Mouse (Mus musculus): ENCODE data around the gene Exoc6b. TPM values are rescaled to one million over a fixed set of nuclear protein-coding genes. Genes with fewer than 3 reads are reported as not detected.

Gene Exoc6b
- total RNA-seq, 1 experiment, result 19.8 TPM

DNA sequence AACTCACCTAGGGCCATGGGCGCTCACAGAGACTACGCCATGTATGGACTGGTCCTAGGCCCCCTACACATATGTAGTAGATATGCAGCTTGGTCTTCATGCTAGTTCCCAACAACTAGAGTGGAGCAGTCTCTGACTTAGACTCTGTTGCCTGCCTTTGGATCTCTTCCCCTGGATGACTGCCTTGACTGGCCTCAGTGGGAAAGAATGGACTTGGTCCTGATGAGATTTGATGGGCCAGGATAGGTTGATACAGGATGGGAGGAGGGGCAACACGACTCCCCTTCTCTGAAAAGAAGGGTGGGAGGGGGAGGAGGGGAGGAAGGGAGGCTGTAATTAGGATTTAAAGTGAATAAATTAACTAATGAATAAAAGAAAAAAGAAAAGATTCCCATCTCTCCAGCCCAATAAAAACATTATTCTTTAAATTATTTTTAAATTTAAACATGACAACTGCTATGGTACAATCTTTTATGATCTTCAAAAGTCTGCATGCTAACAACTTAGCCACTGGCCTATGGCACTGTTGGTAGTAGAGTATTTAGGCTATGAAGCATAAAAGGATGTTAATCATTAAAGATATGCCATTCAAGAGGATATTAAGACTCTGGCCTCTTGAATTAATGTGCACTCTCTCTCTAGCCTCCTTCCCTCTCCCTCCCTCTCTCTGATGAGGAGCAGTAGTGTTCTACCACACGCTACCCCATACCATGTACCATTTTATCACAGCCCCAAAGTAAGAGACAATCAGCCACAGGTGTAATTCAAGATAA, 170.1 kb downstream of the Exoc6b start:
- no peak for TF ChIP-seq ZNF384 (IDR thresholded peaks at IDR 0.05; ENCODE audit: low read depth, low read length)
- Histone ChIP-seq H3K36me3 (ENCODE audit: control insufficient read depth, insufficient read depth, low read length, poor library complexity, severe bottlenecking) (no peaks in the 10 kb centered on the region), H3K9ac (ENCODE audit: insufficient read depth, low read depth, low read length, poor library complexity, severe bottlenecking) (no peak overlapping the region), H3K9me3 (ENCODE audit: control insufficient read depth, insufficient read depth, low read depth, low read length) (no peaks in the 10 kb centered on the region), H3K4me1 (ENCODE audit: control insufficient read depth in 2 of 2, insufficient read depth in 2 of 2, low read length in 2 of 2, poor library complexity in 1 of 2) (no peaks in the 10 kb centered on the region), H3K4me3 (ENCODE audit: insufficient read depth in 1 of 2, low read depth in 1 of 2, low read length in 2 of 2, poor library complexity in 1 of 2, severe bottlenecking in 1 of 2) (no peak overlapping the region), H3K27ac (ENCODE audit: insufficient read depth, low read depth, low read length, poor library complexity, severe bottlenecking) (no peak overlapping the region)
- DNase-seq (ENCODE audit: low read depth, low spot score), result no peak
- in situ Hi-C loops (cut with MboI; ENCODE audit: low sequenced_read_pairs in 2 of 2, unreplicated experiment in 2 of 2), result no loop called here

DNA sequence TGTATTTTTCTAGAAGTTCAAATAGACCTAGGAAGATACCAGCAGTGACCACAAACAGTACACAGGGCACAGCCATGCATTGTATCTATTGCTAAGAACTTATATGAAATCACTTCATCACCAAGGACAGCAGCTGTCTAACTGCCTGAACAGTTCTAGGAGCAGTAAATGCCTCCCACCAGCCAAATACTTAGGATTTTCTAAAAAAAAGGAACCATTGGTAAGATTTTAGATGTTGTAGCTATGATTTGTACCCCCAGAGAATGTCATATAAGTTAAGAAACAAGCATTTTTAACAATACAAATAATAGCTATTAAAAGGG, 175.6 kb downstream of the Exoc6b start:
- Histone ChIP-seq H3K27ac (ENCODE audit: insufficient read depth, low read depth, low read length, poor library complexity, severe bottlenecking) (no peak overlapping the region), H3K9ac (ENCODE audit: insufficient read depth, low read depth, low read length, poor library complexity, severe bottlenecking) (no peak overlapping the region), H3K4me1 (ENCODE audit: control insufficient read depth in 2 of 2, insufficient read depth in 2 of 2, low read length in 2 of 2, poor library complexity in 1 of 2) (no peaks in the 10 kb centered on the region), H3K36me3 (ENCODE audit: control insufficient read depth, insufficient read depth, low read length, poor library complexity, severe bottlenecking) (no peaks in the 10 kb centered on the region), H3K4me3 (ENCODE audit: insufficient read depth in 1 of 2, low read depth in 1 of 2, low read length in 2 of 2, poor library complexity in 1 of 2, severe bottlenecking in 1 of 2) (no peak overlapping the region), H3K9me3 (ENCODE audit: control insufficient read depth, insufficient read depth, low read depth, low read length) (no peaks in the 10 kb centered on the region)
- DNase-seq (ENCODE audit: low read depth, low spot score), result no peak
- in situ Hi-C loops (cut with MboI; ENCODE audit: low sequenced_read_pairs in 2 of 2, unreplicated experiment in 2 of 2), result no loop called here
- no peak for TF ChIP-seq CHD2 (IDR thresholded peaks at IDR 0.05; ENCODE audit: low read depth, low read length)
- no peak for TF ChIP-seq HCFC1 (IDR thresholded peaks at IDR 0.05; ENCODE audit: borderline replicate concordance, insufficient read depth, low read length)
- TF ChIP-seq ZNF384 (IDR thresholded peaks at IDR 0.05; ENCODE audit: low read depth, low read length), result no peak
- no peak for TF ChIP-seq ZC3H11A (IDR thresholded peaks at IDR 0.05; ENCODE audit: borderline replicate concordance, low read depth, low read length)
- no peak for TF ChIP-seq MAFK (IDR thresholded peaks at IDR 0.05; ENCODE audit: insufficient read depth, low read depth, low read length)

DNA sequence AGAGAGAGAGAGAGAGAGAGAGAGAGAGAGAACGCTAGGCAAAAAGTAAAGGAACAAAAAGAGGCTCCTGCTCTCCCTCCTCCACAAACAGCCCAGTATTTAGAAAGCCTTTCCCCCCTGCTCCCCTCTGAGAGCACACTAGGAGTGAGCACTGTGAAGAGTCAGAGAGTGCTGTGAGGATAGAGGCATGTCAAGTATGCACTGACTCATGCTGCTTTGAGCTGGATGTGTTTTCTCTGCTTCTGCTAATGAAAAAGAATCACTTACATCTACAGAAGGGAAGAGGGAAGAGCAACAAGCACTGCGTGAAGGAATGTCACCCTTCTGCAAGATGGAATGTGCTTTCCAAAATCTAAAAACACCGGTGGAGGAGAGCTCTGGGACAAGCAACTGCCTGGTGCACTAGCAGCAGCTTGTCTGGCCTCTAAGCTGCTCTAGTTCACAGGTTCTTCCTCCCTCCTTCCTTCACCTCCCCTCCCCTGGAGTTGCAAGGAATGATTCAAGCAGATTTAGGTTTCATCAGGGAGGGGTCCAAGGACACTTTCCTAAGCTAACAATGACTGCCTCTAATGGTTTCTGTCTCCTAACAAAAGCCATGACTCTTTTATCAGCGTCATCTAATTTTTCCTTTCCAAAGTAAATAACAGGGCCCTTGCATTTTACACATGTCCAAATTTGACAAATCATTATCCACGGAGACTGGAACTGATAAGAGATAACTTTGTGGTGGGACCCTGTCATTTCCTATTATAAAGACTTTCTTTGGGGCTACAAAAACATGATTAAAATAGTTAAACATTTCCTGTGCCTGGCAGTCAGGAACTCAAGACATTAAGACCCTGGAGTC, 176.2 kb downstream of the Exoc6b start:
- no peak overlapping the region for H3K4me3 ChIP-seq (ENCODE audit: insufficient read depth in 1 of 2, low read depth in 1 of 2, low read length in 2 of 2, poor library complexity in 1 of 2, severe bottlenecking in 1 of 2)
- DNase-seq (ENCODE audit: low read depth, low spot score), result no peak

DNA sequence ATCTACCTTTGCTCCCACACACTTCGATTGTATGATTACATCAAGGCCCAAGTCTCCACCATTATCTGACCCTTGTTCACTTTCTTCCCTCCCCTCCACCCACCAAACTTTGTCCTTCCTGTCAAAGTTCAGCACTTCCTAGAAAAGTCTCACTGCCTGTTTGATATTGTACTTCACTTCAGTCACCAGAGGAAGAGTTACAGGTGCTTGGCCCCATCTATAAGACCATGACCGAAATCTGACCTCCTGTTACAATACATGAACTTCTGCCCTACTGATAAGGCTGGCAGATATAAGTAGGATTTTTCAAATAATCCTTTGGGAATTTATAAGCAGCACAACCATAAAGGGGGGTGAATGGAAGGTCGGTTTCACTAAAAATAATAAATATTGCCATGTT, 182.8 kb downstream of the Exoc6b start:
- H3K4me3 ChIP-seq (ENCODE audit: insufficient read depth in 1 of 2, low read depth in 1 of 2, low read length in 2 of 2, poor library complexity in 1 of 2, severe bottlenecking in 1 of 2), result no peak overlapping the region
- no peak overlapping the region for H3K27ac ChIP-seq (ENCODE audit: insufficient read depth, low read depth, low read length, poor library complexity, severe bottlenecking)
- TF ChIP-seq HCFC1 (IDR thresholded peaks at IDR 0.05; ENCODE audit: borderline replicate concordance, insufficient read depth, low read length) (no peak), ZC3H11A (IDR thresholded peaks at IDR 0.05; ENCODE audit: borderline replicate concordance, low read depth, low read length) (no peak), MAFK (IDR thresholded peaks at IDR 0.05; ENCODE audit: insufficient read depth, low read depth, low read length) (no peak), ZNF384 (IDR thresholded peaks at IDR 0.05; ENCODE audit: low read depth, low read length) (no peak), CHD2 (IDR thresholded peaks at IDR 0.05; ENCODE audit: low read depth, low read length) (no peak)
- H3K36me3 ChIP-seq (ENCODE audit: control insufficient read depth, insufficient read depth, low read length, poor library complexity, severe bottlenecking), result no peaks in the 10 kb centered on the region
- no peak overlapping the region for H3K9ac ChIP-seq (ENCODE audit: insufficient read depth, low read depth, low read length, poor library complexity, severe bottlenecking)
- no peak for DNase-seq (ENCODE audit: low read depth, low spot score)
- in situ Hi-C loops (cut with MboI; ENCODE audit: low sequenced_read_pairs in 2 of 2, unreplicated experiment in 2 of 2), result no loop called here
- H3K9me3 ChIP-seq (ENCODE audit: control insufficient read depth, insufficient read depth, low read depth, low read length), result no peaks in the 10 kb centered on the region
- H3K4me1 ChIP-seq (ENCODE audit: control insufficient read depth in 2 of 2, insufficient read depth in 2 of 2, low read length in 2 of 2, poor library complexity in 1 of 2), result no peaks in the 10 kb centered on the region

More for the DNA sequence above, 176.2 kb downstream of the Exoc6b start:
- Histone ChIP-seq H3K27ac (ENCODE audit: insufficient read depth, low read depth, low read length, poor library complexity, severe bottlenecking) (no peak overlapping the region), H3K4me1 (ENCODE audit: control insufficient read depth in 2 of 2, insufficient read depth in 2 of 2, low read length in 2 of 2, poor library complexity in 1 of 2) (no peaks in the 10 kb centered on the region), H3K36me3 (ENCODE audit: control insufficient read depth, insufficient read depth, low read length, poor library complexity, severe bottlenecking) (no peaks in the 10 kb centered on the region), H3K9ac (ENCODE audit: insufficient read depth, low read depth, low read length, poor library complexity, severe bottlenecking) (no peak overlapping the region), H3K9me3 (ENCODE audit: control insufficient read depth, insufficient read depth, low read depth, low read length) (no peaks in the 10 kb centered on the region)
- in situ Hi-C loops (cut with MboI; ENCODE audit: low sequenced_read_pairs in 2 of 2, unreplicated experiment in 2 of 2), result no loop called here
- no peak for TF ChIP-seq MAFK (IDR thresholded peaks at IDR 0.05; ENCODE audit: insufficient read depth, low read depth, low read length)
- no peak for TF ChIP-seq CHD2 (IDR thresholded peaks at IDR 0.05; ENCODE audit: low read depth, low read length)
- no peak for TF ChIP-seq HCFC1 (IDR thresholded peaks at IDR 0.05; ENCODE audit: borderline replicate concordance, insufficient read depth, low read length)
- no peak for TF ChIP-seq ZC3H11A (IDR thresholded peaks at IDR 0.05; ENCODE audit: borderline replicate concordance, low read depth, low read length)
- TF ChIP-seq ZNF384 (IDR thresholded peaks at IDR 0.05; ENCODE audit: low read depth, low read length), result no peak

Data from ES-E14 (cell line).